Mouse (Mus musculus) heart, postnatal 14 days (tissue): ENCODE data around the gene Noc2l. TPM values are rescaled to one million over a fixed set of nuclear protein-coding genes. Genes with fewer than 3 reads are reported as not detected.

Experiments used
- DNase-seq, 2 experiments: peaks; one replicate each; pipeline ENCODE4 v3.0.0; 2021 to 2022
- intact Hi-C: fragments of 180-260 bp; cut with DNase I; formaldehyde crosslinking; loops from one replicate; pipeline ENCODE4 v1.15.1; 2025
- long read RNA-seq, 2 experiments: library from polyadenylated mRNA; stranded (forward); transcript quantifications; one replicate each; pipeline ENCODE4 v2.0.0; 2021
- total RNA-seq, 2 experiments: library from RNA; stranded (reverse); gene quantifications; 2 replicates each; pipeline ENCODE4 v1.2.3; 2021

The Noc2l gene
- total RNA-seq, result 10 to 100 TPM; 20.0 to 22.3 TPM
- long read RNA-seq, experiment 1, transcript Noc2l-201 (19 exons, 2,785 nt), result major isoform, 41 of 56 reads
- long read RNA-seq, experiment 1, partial matches to known transcripts, result 6 of 56 reads
- long read RNA-seq, experiment 1, other reads (novel, unspliced or antisense), result 9 of 56 reads
- long read RNA-seq, experiment 2, transcript Noc2l-201 (19 exons, 2,785 nt), result major isoform, 45 of 56 reads
- long read RNA-seq, experiment 2, partial matches to known transcripts, result 2 of 56 reads
- long read RNA-seq, experiment 2, other reads (novel, unspliced or antisense), result 9 of 56 reads

DNA sequence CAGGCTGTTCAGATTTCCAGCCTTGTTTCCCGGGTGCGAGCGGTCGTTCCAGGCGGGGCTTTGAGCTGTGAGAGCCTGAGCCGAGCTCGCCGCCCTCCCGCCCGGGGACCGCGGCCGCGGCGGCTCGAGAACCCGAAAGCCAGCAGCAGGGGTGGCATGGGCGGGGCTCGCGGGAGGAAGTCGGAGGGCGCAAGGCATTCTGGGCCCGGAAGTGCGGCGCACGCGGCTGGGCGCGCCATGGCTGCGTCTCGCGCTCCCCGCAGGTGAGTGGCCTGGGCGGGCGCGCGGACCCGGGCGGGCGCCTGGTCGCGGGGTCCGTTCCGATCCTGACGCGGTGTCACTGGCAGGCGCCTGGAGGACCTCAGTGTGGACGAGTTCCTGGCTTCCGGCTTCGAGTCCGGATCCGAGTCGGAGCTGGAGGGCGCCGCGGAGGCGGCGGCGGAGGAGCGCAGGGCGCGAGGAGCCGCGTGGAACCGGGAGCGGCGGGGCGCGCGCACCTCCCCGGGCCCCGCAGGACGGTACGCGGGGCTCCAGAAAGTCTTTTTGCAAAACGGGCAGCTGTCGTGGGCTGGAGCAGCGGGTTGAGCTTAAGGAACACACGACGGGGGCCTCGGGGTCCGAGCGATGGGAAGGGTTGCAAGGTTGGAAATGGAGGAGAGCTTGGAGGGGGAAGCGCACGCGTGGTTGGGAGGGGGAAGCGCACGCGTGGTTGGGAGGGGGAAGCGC, at the start of gene Noc2l:
Noc2l (plus strand) TSS at position 203 of the 726 bp plus-strand sequence.
- intact Hi-C loops, result no loop called here
- DNase-seq, result peak; percentile 93

DNA sequence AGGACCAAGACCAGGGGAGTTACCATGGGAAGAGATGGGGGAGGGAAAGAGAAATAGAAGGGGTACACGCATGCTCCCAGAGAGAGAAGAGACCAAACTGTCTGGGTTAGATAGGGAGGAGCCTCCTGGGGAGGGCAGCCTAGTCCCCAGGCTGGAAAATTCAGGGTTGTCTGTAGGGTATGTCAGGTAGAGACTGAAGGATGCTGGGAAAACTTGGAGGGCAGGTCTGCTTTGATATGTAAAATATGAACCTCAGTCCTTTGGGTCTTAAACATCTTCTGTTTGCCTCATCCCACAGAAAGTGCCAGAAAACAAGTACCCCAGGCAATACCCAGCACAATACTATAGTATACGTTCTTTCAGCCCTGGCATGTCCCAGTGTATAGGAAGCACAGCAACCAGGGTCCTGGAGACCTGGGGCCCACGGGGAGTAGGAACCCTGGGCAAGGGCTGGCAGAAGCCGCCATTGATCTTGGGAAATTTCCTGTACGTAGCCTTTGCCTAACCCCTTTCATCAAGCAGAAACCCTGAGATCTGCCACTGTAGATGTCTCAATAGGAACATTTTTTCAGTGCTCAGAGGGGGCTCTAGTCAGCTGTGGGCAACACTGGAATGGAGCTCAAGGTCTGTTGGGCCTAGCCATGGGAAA, 47.5 kb upstream of the Noc2l start:
- DNase-seq, result no peak
- intact Hi-C loops, result no loop called here

DNA sequence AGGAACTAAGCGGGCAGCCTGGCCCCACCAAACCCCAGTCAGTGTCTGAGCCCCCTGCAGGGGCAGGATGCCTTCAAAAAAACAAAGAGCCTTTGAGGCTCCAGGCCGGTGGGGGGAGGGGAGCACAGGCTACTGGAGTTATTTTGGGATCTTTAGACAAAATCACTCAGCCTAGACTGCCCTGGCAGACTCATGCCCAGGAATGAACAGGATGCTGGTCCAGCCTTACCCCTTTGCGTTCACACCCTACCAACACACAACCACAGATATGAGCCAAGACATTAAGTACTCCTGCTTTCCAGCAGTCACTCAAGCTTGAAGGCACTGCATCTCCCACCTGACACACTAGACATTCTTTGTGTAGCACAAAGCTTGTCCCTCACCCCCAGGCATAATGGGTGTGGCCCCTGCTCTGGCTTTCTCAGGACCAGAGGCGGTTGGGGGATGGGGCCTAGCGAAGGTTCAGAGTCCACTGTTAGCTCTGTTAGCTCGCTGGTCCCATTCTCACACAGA, 46.9 kb upstream of the Noc2l start:
- intact Hi-C loops, result no loop called here
- peak; percentile 23 to 32 for DNase-seq

DNA sequence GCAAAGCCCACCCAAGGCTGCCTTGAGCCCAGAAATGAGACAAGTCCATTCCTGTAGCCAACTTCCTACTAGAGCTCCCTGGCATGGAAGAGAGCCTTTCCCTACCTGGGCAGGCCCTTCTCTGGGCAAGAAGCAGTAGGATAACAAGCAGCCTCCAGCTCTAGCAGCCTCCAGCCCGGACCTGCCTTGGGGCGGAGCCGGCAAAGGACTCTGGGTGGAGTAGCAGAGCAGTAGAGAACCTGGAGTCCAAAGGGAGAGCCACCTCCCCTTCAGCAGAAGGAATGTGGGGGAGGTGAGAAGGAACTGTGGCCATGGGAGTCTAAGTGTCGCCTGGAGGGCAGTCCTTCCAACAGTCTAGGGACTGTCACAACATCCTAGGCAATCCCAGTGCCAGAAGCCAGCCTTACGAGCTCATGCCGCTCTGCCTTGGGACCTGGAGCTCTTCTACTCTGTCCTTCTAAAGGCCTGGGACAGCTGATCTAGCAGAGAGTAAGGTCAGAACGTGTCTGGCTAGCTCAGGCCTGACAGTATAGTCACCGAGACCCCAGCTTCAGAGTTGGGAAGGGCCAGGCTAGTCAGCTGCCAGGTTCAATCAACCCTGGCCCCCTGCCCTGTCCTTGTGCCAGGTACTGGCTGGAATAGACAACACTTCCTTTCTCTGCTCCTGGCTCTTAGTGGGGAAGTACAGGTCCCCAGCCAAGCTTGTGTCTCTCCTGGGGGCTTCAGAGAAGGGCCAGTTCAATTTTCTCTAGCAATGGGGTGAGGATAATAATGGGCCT, 43.2 kb upstream of the Noc2l start:
- intact Hi-C loops, result loop anchor here (5.0 kb wide), 1 partner anchor 80 kb away; no protein-coding TSS in a partner anchor
- peak; percentile 44 to 56 for DNase-seq

DNA sequence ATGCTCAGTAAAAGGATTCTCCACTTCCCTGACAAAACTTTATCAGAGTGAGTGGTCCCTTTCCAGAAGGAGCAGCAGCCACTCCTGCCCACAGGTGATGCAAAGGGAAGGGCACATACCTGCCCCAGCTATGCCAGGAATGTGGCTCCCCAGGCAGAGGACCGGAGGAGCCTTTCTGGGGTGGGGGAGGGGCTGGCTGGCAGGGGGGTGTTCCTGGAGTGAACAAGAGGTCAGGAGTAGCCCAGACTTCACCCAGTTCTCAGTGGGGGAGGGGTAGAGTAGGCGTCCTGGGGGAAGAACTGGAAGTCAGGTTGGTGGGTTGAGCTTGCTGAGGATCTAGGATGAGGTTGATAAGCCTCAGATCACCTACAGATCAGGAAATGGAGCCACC, 42.6 kb upstream of the Noc2l start:
- DNase-seq, result no peak
- intact Hi-C loops, result loop anchor here (5.0 kb wide), 1 partner anchor 81 kb away; no protein-coding TSS in a partner anchor

DNA sequence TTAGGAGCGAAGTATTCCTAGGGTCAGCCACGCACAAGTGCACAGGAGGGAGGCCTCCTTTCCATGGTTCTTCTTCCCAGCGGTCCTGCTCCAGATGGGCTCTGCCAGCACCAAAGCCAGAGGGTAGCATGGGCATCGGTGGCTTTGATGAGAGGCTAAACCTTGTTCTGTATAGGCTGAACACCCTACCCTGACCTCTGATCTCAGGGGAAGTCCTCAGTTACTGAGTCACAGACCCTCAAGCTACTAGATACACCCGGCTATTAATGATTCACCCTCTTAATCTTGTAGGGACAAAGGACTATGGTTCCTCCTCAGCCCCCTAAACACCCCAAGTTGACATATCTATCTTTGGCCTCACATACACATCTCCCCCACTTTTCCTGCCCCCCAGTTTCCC, 41.9 kb upstream of the Noc2l start:
- intact Hi-C loops, result loop anchor here (5.0 kb wide), 1 partner anchor 82 kb away; no protein-coding TSS in a partner anchor
- no peak for DNase-seq

DNA sequence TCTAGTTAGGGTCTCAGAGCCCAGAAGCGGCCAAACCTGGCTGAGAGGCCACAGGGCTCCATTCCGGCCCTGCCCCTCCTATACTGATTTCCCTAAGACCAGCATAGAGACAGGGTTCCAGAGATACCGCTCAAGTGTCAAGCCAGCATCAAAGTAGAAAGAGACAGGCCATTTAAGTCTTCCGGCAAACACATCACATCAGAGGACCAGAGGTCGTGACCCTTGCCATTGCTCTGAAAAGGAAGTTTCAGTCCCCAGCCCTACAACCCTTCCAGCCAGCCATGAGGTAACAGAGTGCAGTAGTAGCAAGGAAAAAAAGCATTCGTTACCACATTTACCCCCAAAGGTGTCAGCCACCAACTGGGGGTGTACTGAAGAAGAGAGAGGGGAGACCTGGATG, 41.5 kb upstream of the Noc2l start:
- no peak for DNase-seq
- intact Hi-C loops, result loop anchor here (5.0 kb wide), 1 partner anchor 82 kb away; no protein-coding TSS in a partner anchor

DNA sequence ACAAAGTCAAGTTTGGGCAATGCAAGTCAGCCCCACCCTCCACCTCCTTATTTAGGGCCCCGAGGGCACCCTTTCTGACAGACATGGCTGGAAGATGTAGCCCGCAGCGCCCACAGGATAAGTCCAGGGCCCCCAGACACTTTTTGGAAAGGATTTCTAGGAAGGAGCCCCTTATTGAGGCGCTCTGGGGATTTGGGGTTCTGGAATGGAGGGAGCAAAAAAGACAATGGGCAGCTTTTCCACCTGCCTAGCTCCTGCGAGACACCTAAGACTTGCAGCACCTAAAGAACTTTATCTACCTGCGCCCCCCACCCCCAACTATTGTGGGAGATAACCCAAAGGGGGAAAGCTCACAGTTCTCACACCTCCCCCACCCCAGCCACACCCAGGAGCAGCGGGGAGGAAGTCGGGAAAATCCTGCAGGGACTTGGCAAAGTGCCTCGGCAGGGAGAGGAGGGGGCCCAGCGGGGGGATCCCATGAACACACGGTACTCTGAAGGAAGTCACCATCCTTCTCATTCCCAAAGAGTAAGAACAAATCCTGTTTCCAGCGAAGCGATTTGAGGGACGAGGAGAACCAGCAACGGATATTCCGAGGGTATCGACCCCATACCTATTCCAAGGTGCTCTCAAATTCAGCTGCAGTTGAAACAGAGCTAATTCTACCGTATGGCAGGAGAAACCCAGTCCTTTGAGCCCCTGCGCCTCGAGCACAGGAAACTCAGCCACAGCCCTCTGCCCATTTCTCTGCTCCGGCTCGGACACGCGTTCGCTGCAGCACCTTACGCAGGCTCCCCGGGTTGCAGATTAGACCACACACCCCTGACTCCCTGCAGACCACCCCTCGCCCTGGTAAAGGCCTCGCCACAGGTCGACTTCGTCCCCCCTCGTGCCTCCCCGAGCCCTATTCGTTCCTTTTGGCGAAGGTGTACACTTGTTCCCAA, 39.6 kb upstream of the Noc2l start:
- intact Hi-C loops, result no loop called here
- DNase-seq, result peak; percentile 77 to 79

DNA sequence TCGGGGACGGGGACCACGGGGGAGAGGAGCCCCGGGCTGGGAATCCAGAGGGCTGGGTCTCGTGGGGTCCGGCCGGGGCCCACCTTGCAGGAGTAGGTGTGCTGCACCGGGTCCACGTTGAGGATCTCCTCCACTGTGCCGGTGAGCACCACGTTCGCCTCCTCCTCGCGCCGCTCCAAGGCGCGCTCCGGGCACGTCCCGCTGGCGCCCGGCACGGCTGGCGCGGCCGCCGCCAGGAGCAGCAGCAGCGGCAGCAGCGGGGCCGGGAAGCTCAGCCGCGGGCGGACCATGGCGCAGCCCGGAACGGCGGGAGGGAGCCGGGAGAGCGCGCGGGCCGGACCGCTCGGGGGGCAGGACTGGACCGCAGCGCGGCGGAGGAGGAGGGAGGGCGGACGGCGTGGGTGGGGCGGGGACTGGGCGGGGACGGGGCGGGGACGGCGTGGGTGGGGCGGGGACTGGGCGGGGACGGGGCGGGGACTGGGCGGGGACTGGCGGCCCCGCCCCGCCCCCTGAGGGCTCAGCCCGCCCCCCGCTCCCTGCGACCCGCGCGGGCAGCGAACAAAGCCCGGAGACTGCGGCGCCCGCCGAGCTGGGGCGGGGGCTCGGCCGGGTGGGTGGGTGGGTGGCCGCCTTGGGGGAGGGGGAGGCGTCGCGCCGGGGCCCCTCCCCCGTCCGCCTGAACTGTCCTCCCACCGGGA, 38.5 kb upstream of the Noc2l start, which contains the start of gene Agrn:
Agrn (minus strand) TSS at position 358 of the 698 bp plus-strand sequence.
- intact Hi-C loops, result no loop called here
- DNase-seq, result peak; percentile 80 to 86

DNA sequence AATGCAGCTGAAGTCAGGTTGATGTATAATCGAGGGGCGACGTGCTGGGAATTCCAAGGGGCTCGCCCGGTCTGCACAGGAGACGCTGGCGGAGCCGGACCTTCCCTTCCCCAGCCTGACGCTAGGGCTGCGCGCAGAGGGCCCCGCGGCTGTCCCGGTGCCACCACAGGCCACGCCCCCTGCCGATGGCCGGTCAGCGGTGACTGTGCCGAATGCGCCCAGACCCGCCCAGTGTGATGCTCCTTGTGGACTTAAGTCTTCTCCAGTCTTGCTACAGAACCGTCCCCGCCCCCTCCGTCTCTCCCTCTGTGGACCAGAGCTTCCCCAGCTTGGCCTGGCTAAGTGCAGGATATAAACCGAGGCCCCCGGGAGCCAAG, 38.0 kb upstream of the Noc2l start:
- peak; percentile 92 to 94 for DNase-seq
- intact Hi-C loops, result no loop called here

DNA sequence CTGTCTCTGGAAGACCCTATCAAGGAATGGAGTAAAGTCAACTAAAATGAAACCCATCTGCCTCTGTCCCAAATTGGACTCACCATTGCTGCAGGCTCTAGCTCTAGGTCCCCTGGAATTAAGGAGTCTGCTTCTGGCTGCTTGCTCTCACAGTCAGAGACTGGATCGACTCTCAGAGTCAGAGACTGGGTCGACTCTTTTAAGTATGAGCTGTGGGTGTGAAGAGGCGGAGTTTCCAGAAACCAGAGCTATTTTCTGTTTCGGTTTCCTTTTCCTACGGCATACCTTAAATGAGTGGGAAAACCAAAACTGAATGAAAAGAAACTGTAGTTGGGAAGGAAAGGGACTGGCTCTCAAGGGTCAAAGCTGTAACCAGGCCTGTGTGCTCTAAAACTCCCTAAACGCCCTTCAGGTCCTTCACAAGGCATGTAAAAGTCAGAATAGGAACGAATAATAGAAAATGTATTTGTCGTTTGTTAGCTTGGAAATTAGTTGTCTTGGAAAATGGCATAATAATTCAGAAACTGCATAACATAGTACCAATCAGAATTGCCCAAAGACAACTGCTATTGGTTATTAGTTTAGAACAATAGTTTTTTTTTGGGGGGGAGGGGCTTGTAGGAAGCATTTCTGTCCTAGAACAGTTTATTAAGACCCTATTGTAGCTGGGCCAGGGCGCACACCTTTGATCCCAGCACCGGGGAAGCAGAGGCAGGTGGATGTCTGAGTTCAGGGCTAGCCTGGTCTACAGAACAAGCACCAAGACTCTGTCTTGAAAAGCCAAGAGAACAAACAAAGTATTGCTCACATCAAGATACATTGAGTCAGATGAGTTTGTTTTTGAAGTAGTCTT, 35.0 kb upstream of the Noc2l start, which contains the start of gene Isg15:
Isg15 (minus strand) TSS at position 196 of the 853 bp plus-strand sequence.
- no peak for DNase-seq
- intact Hi-C loops, result no loop called here

DNA sequence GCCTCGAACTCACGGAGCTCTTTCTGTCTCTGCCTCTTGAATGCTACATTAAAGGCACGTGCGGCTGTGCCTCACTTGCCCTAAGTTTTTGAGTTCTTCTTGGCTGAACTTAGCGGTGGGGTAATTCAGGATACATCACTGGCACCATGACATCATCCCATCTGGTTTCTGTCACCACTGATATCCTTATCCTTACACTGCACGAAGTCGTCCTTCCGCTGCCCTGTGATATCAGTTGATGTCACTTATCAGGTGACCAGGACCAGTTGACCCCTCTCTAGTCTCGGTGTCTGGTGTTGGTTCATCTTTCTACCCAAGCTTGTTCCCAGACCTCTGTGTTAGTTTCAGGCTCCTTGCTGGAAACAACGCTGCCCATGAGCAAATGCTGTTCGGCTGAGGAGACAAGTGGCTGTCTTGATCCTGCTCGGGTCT, 33.3 kb upstream of the Noc2l start:
- DNase-seq, result no peak
- intact Hi-C loops, result loop anchor here (2.0 kb wide), 1 partner anchor 28 kb away; no protein-coding TSS in a partner anchor

DNA sequence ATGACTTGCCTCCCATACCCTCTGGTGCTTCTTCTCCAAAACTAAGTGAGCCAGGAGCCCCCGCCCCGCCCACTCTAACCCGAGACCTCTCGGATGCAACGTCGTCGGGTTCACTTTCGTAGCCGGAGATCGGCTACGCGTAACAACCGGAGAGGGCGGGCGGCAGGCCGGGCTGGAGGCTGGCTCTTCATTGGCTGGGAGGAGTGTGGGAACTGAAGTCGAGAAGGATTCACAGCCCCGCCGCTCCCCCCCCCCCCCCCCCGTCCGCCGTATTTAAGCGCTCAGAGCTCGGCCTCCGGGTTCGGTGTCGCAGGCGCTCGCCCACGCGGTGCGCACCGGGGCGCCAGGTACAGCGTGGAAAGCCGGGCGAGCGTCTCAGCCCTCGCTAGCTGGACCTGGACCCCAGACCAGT, 32.8 kb upstream of the Noc2l start, which contains the start of gene AW011738:
AW011738 (plus strand) TSS at position 304 of the 412 bp plus-strand sequence.
- peak; percentile 78 to 80 for DNase-seq
- intact Hi-C loops, result loop anchor here (2.0 kb wide), 1 partner anchor 28 kb away; no protein-coding TSS in a partner anchor

DNA sequence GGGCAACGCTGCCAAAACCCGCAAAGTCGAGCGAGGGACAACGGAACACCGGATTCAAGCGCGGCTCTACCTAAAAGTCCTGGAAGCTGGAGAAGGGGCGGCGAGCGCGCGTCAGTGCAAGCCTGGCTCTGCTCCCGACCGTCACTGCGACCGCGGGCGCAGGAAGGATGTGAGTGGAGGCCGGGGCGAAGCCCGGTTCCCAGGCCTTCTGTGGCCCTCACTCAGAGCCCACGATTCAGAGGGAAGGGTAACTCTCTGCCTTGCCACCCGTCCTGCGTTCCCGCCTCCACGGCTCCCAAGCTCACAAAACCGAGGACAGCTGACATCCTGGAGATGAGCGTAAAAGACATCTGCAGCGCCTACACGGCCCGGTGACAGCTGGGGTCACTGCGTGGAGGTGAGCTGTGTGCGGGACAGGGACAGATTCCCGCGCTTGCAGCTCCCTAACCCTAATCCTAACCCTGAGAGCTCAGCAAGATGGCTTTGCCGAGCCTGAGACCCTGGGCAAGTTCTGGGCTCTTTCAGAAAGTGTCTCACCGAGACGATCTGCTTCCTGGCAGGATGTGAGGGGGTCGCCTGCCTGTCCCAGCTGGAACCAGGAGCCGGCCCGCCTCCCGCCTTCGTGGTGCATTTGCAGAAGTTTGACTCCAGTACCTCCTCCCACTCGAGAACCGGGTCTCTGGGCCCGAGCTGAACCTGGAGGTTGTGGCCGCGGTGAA, 32.2 kb upstream of the Noc2l start:
- peak in 1 of 2 experiments; percentile 45 for DNase-seq
- intact Hi-C loops, result loop anchor here (2.0 kb wide), 1 partner anchor 27 kb away; no protein-coding TSS in a partner anchor

DNA sequence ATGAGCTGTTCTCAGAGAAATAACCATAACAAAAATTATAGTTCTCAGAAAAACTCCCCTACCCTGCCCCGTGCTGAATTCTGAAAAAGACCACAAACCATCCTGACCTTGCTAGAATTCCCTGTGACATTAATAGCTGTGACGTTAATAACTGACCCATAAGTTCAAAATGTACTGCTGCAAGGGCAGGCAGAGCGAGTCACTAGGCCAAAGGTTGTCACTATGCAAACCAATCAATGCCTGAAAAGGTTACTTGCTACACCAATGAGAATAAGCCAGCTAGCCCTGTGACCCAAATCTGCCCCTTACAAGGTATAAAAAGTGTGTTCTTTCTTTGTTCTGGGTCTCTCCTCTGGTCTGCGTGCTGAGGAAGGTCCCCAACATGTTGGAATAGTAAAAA, 26.9 kb upstream of the Noc2l start:
- intact Hi-C loops, result no loop called here
- DNase-seq, result no peak

DNA sequence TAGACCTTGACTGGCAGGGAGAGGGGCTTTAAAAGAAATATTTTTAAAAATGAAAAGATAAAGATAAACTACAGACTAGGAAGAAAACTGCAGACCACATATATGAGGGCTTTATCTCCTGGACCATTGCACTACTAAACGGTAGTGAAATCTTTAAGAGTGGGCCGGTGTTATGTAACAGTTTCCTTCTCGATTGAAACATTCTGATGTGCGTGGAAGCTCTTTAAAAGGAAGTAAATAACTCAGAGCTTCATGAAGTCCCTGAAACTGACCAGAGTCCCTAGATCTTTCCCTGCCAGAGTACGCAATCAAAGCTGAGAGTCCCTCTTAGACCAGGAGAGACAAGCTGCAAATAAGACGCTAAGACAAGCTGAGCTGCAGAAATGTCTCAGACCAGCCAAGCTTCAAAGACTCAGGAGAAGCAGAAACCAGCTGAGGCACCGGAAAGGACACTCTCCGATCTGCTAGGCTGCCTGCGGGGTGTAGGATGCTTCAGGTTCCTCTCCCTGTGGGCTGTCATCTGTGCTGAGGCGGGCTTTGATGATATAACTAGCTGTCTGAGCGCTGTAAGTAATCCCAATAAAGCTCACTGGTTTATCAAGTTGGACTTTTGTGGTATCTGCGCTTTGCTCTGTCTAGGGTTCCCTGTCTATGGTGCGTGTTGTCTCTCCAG, 25.7 kb upstream of the Noc2l start:
- intact Hi-C loops, result no loop called here
- no peak for DNase-seq
